Mouse (Mus musculus): Measurements from ENCODE around the gene Tacc3.

Gene Tacc3

DNA sequence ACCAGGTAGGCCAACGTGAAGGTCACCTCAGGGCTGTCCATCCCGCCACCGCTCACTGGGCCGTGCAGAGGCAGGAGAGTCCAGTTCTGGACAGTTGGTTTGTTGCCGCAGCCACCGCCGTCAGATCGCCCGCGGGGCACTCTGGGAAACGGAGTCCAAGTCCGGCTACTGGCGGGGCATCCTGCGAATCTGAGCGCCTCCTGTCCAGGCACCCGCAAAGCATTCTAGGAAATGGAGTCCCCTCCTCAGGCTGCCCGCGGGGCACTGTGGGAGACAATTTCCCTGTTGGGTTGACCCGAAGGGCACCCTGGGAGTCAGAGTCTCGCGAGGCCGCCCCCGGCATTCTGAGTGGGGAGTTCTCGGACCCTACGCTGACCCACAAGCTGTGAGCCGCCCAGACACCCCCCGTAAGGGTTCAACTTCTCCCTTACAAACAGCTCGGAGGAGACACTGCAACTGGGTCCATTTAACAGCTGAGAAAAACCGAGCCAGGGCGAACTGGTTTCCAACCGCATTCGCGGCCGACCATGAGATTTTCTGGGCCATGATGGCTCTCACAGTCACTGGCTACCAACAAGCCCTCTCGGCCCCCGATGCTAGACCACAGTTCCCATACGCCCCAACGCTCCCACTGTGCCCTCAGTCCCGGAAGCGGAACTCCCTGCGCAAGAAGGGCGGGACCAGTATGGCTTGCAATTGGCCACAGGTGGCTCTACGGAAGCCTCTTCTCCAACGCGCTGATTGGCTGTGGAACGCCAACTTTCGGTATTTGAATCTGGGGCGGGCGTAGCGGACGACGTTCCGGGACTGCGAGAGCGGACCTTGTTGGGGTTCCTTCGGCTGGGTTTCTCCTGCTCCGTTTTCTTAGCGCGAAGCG lies at the start of gene Tacc3, which contains the start of gene Tmem129:
Gene Tacc3 (plus strand): TSS at position 342 of the 877 bp plus-strand sequence.
Gene Tmem129 (minus strand): TSS at position 630 of the 877 bp plus-strand sequence.
- peak; percentile 95 for DNase-seq (ENCODE audit: low read depth, low spot score)

DNA sequence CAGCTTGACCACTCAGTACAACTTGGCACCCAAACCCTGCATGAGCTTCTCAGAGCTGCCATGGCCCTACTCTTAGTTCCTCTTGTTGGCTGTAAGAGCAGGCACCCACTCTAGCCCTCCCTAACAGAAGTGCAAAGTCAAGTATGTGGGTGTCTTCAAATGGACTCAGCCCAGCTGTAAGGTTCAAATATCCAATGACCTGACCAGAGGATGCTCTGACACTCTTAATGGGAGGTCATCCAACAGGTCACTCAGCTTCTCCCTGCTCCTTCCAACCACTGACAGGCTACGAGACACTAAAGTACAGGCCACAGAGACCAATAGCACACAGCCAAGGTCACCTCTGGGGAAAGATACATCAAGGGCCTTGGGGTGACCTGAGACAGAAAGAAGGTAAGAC lies 48.7 kb upstream of the Tacc3 start:
- DNase-seq (ENCODE audit: low read depth, low spot score) = no peak

DNA sequence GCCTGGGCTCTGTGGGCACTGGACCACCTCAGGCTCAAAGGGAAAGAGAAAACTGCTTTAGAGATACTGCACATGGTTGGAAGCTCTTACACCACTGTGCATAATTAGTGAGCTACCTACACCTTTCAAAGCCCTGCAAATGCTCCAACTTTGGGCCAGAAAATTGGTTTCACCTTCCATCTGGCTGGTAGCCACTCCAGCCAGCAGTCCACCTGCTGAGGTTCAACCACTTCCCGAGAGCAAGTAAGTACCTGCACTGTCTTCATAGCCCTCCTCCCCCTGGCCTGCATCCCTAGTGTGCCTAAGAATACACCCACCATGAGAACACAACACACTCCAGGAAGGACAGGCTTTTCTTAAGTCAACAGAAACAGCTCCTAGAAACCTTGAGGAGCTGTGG lies 46.1 kb upstream of the Tacc3 start:
- no peak for DNase-seq (ENCODE audit: low read depth, low spot score)

GRCm38 (mm10) chr5:33614391-33614790 lies 43.5 kb upstream of the Tacc3 start:
- DNase-seq (ENCODE audit: low read depth, low spot score) = no peak

- DNase-seq (ENCODE audit: low read depth, low spot score) = no peak
Observed at GRCm38 (mm10) chr5:33622671-33623070, 35.3 kb upstream of the Tacc3 start.

- no peak for DNase-seq (ENCODE audit: low read depth, low spot score)
Observed at GRCm38 (mm10) chr5:33623766-33624165, 34.2 kb upstream of the Tacc3 start.

DNA sequence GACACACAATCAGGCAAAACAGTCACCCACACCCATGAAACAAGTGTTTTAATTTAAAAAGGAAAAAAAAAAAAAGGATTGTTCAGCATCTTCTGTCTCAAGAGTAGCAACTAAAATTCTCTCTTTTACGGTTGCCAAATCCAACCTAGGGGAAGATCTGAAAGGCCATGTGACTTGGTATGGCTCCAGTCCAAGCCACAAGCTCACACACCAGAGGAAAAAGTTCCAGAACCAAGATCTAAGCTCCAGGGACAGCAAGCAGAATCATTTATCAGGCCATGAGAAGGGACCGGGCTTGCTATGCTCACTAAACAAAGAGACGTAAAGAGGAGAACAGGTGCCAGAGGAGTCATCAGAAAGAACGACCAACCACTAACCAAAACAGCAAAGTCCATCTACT lies 30.0 kb upstream of the Tacc3 start:
- DNase-seq (ENCODE audit: low read depth, low spot score) = no peak

- DNase-seq (ENCODE audit: low read depth, low spot score) = no peak
Observed at GRCm38 (mm10) chr5:33628820-33629300, 29.1 kb upstream of the Tacc3 start.

DNA sequence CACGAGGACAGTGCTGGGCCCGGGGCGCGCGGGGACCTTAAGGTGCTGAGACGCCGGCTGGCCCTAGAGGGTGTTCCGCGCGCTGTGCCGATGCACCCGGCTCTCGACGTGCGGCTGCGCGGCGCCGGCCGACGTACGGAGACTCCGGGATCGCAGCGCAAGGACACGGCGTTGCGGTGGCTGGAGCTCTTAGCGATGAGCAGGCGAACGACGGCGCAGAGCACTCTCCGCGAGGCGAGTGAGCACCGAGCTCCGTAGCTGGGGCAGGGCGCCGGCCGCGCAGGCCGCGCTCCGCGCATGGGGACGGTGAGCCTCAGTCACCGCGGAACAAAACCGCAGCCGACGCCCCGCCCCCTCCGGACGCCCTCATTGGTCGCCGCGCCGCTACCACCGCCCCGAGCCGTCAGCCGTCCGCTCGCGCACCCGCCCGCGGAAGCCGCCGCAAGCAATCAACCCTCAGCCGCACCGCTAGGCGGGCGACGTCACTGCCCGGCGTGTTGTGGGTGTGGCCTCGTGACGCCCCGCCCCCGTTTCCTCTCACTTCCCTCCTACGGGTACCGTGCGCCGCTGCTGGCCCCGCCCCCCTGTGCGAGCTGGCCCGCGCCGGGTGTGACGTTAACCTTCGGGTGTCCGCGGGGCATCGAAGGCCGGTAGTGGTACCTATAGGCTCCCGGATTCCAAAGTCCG lies 28.5 kb upstream of the Tacc3 start, which contains the start of the genes Fam53a and Gm9903:
Gene Fam53a (minus strand): TSS at position 335 of the 687 bp plus-strand sequence.
Gene Gm9903 (plus strand): TSS at position 625 of the 687 bp plus-strand sequence.
- DNase-seq (ENCODE audit: low read depth, low spot score) = peak; percentile 91

GRCm38 (mm10) chr5:33630061-33630460 lies 27.9 kb upstream of the Tacc3 start:
- DNase-seq (ENCODE audit: low read depth, low spot score) = no peak

GRCm38 (mm10) chr5:33630615-33631014 lies 27.3 kb upstream of the Tacc3 start:
- DNase-seq (ENCODE audit: low read depth, low spot score) = no peak

DNA sequence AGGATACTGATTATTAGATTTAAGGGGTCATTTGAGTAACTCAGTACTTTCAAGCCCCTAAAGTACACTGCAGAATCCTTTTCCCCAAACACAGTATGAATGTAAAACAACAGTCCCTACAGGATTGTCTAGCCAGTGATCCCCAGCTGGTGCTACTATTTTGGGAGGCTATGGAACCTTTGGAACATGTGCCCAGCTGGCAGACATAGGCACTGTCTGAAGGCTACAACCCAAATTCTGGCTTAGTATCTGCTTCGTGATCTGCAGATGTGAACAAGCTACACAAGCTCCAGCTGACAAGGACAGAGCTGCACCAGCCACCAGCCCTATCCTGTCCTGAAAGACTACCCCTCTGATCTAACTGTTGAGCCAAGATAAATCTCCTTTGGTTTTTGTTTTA lies 25.4 kb upstream of the Tacc3 start:
- DNase-seq (ENCODE audit: low read depth, low spot score) = no peak

DNA sequence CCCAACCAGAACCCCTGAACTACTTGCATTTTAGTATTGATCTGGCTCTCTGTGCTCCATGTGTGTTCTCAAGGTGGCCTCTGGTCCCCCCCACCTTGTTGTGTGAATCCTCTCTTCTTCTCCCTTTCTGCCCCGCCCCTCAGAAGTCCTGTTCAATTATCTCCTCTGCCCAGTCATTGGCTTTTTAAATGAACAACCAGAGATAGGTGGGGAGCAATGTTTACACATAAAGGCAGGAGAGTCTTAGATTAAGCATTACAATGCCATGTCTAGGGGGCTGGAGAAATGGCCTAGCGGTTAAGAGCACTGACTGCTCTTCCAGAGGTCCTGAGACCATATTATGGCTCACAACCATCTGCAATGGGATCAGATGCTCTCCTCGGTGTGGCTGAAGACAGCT lies 22.6 kb upstream of the Tacc3 start:
- DNase-seq (ENCODE audit: low read depth, low spot score) = no peak

GRCm38 (mm10) chr5:33637606-33638350 lies 20.1 kb upstream of the Tacc3 start:
- DNase-seq (ENCODE audit: low read depth, low spot score) = no peak

GRCm38 (mm10) chr5:33638826-33639225 lies 19.1 kb upstream of the Tacc3 start:
- no peak for DNase-seq (ENCODE audit: low read depth, low spot score)

GRCm38 (mm10) chr5:33640652-33641051 lies 17.3 kb upstream of the Tacc3 start:
- DNase-seq (ENCODE audit: low read depth, low spot score) = no peak

- DNase-seq (ENCODE audit: low read depth, low spot score) = no peak
Observed at GRCm38 (mm10) chr5:33651017-33651416, 6.9 kb upstream of the Tacc3 start.

DNA sequence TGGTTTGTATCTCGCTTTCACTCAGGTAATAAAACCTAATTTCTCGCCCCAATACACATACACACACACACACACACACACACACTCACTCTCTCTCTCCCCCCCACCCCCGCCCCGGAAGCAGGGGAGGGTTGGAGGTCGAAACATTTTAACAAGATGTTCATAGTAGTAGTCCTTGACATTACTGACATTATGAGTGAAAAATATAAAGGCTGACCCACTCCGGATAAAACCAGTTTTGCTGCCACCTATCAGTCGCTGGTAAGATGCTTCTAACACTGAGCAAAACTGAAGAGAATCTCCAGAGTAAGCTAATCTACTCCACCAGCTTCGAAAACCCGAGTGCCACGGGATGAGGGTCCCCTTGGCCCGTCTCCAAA lies 6.4 kb upstream of the Tacc3 start:
- no peak for DNase-seq (ENCODE audit: low read depth, low spot score)

DNA sequence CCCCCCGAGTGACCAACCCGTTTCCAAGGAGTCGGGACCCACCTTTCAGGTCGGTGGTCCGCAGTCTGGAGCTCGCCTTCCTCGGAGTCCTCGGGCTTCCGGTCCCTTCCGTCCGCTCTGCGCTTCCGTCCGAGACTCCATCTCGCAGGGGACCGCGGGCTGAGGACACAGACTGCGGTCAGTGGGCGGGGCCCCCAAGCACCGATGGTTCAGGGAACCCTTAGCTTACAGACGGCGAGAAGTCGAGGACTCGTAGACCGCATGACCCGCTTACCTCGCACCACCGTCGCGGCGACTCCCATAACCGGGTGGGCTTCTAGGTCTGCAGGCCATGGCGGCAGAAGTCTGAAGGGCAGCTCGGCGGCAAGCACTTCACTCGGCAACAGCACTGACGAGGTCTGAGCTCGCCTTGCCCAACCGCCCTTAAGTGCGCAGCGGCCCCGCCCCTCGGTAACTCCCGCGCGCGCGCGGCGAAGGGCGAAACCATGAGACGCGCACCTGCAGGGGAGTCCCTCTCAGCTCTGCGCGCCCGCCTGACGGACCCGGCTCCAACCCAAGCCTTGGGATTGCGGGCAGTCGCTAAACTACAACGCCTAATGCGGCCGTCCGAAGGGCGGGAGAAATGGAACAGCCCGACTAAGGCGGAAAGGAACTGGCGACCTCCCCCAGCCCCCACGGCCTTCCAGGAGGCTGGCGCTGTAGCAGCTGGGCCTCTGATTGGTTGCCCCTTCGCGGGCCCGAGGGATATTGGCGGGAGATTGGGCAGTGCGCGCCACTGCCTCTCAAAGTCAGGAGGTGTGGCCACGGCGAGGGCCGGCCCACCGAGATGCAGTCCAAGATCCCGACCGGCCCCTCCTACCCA lies 5.8 kb upstream of the Tacc3 start, which contains the start of gene Slbp:
Gene Slbp (minus strand): TSS at position 654 of the 862 bp plus-strand sequence.
- peak; percentile 88 for DNase-seq (ENCODE audit: low read depth, low spot score)

DNA sequence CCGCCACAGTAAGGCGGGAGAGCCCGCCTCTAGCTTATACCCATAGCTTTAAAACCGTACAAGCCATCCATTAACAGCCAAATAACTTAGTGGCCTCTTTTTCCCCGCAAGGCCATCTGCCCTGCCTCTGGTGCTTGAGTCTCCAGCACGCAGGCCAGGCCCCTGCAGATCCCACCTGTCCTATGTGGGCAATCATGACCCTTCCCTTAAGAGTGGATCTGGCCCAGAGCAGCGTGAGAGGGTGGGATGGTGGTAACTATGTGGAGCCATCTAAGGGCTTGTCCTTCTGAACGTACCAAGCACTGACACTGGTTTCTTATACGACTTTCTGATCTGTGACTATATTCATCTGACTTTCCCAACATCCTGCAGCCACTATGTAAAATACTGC lies 5.2 kb upstream of the Tacc3 start:
- DNase-seq (ENCODE audit: low read depth, low spot score) = no peak

GRCm38 (mm10) chr5:33654424-33654823 lies 3.5 kb upstream of the Tacc3 start:
- DNase-seq (ENCODE audit: low read depth, low spot score) = no peak

All from retina, adult 2 months (tissue).